Mouse (Mus musculus): Measurements from ENCODE around the gene Garem2.

The Garem2 gene

GRCm38 (mm10) chr5:30111771-30112170, 6.8 kb downstream of the Garem2 start:
- no peak for DNase-seq (ENCODE audit: low spot score in 2 of 2)

- DNase-seq (ENCODE audit: low spot score in 2 of 2) = no peak
These were observed 7.6 kb downstream of the Garem2 start for GRCm38 (mm10) chr5:30112533-30113068.

DNA sequence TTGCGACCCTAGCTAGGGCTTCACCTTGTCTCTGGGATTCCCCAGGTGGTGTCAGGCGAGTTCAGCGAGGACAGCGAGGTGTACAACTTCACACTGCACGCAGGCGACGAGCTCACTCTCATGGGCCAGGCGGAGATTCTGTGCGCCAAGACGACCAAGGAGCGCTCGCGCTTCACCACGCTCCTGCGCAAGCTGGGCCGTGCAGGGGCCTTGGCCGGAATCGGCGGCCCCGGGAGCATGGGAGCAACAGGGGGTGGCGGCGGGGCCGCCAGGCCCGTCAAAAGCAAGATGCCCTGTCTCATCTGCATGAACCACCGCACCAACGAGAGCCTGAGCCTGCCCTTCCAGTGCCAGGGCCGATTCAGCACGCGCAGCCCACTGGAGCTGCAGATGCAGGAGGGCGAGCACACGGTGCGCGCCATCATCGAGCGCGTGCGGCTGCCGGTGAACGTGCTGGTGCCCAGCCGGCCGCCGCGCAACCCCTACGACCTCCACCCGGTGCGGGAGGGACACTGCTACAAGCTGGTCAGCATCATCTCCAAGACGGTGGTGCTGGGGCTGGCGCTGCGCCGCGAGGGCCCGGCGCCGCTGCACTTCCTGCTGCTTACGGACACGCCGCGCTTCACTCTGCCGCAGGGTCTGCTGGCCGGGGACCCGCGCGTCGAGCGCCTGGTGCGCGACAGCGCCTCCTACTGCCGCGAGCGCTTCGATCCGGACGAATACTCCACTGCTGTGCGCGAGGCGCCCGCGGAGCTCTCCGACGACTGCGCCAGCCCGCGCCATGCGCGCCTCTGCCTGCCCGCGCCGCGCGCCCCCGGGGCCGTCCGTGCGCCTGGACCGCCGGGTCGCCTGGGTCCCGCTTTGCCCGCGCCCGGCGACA, 9.2 kb downstream of the Garem2 start:
- DNase-seq (ENCODE audit: low spot score in 2 of 2) = peak in 1 of 2 experiments; percentile 39

DNA sequence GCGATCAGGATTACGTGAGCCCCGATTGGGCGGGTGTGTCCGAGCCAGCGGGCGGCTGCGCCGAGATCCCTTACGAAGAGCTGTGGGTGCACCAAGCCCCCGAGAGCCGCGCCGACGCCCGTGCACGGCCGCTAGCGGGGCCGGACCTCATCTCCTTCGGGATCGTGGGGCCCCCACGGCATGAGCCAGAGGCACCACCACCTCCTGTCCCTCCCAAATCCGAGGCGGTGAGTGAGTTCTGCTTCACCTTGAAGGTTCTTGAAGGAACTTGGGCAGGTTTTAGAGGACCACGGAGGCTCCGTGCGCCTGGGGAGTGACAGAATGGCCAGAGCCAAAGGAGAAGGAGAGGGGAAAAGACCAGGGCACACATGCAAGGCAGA, 9.8 kb downstream of the Garem2 start:
- no peak for DNase-seq (ENCODE audit: low spot score in 2 of 2)

DNA sequence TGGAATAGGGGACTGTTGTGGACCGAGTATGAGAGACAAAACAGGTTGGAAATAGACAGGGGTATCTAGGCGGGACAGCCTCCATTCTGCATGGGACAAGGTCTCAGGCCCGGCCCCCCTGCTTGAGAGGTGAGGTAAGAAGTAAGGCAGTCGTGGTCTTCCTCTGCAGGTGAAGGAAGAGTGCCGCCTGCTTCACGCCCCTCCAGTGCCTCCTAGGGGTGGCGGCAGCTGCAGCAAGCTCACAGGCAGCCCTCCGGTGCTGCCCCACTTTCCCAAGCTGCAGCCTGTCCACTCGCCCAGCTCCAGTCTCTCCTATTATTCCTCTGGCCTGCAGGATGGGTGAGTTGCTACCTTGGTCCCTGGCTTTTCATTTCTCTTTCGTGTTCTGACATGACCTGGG, 10.8 kb downstream of the Garem2 start:
- DNase-seq (ENCODE audit: low spot score in 2 of 2) = no peak

DNA sequence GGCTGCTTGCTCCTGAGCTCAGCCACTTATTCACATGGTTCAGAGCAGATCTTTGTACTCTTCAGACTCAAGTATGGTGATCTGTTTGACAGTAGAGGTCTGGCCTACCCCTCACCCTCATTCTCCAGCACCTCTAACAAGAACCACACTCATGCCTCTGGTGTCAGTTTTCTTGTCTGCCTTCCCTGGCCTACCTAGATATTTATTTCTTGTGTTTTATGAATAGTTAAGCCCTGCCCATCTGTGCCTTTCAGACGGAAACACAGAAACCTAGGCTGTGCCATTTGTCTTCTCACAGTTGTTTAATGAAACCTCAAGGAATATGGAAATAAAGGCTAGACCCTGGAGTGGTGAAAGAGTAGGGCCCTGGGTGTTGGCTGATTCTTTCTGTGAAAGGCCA, 13.1 kb downstream of the Garem2 start:
- DNase-seq (ENCODE audit: low spot score in 2 of 2) = no peak

GRCm38 (mm10) chr5:30119163-30119562, 14.2 kb downstream of the Garem2 start:
- DNase-seq (ENCODE audit: low spot score in 2 of 2) = no peak

- no peak for DNase-seq (ENCODE audit: low spot score in 2 of 2)
These were observed 15.1 kb downstream of the Garem2 start for GRCm38 (mm10) chr5:30120106-30120505.

GRCm38 (mm10) chr5:30122481-30122880, 17.5 kb downstream of the Garem2 start:
- no peak for DNase-seq (ENCODE audit: low spot score in 2 of 2)

- no peak for DNase-seq (ENCODE audit: low spot score in 2 of 2)
These were observed 20.6 kb downstream of the Garem2 start for GRCm38 (mm10) chr5:30125587-30125986.

GRCm38 (mm10) chr5:30126756-30127155, 21.8 kb downstream of the Garem2 start:
- no peak for DNase-seq (ENCODE audit: low spot score in 2 of 2)

- no peak for DNase-seq (ENCODE audit: low spot score in 2 of 2)
These were observed 23.1 kb downstream of the Garem2 start for GRCm38 (mm10) chr5:30127921-30128597.

DNA sequence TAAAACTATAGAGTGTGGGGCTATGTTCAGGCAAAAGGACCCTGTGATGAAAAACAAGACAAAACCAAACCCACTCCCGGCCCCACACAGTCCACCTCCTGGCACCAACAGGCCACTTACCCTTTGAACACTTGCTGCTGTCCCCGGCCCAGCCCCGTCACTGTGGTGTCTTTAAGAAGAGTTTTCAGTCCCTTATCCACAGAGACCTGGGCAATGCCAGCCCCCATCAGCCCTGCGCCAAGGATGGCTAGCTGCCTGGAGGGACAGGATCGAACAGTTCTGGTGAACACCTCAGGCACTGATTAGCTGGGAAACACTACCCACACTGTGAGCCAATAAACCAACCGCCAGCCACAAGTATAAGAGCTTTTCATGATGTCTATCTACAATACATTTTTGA, 23.7 kb downstream of the Garem2 start:
- DNase-seq (ENCODE audit: low spot score in 2 of 2) = no peak

GRCm38 (mm10) chr5:30131246-30131645, 26.3 kb downstream of the Garem2 start:
- DNase-seq (ENCODE audit: low spot score in 2 of 2) = no peak

DNA sequence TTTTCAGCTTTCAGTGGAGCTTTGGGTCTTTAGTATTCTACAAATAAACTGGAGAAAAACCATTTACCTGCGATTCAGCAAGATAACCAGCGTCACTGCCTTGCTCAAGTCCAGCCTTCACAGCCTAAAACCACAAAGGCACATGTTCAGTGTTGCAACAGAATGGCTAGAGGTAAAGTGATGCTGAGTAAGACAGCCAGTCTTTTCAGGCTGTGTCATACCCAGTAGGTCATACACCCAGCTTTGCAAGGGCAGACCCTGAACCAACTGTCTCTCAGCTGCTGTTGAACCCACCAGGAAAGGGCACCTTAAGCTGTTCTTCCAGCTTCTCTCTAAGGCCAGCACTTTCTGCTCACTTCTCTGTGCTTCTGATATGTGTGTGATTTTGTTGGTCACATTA, 27.2 kb downstream of the Garem2 start:
- no peak for DNase-seq (ENCODE audit: low spot score in 2 of 2)

GRCm38 (mm10) chr5:30135711-30136231, 30.8 kb downstream of the Garem2 start:
- no peak for DNase-seq (ENCODE audit: low spot score in 2 of 2)

DNA sequence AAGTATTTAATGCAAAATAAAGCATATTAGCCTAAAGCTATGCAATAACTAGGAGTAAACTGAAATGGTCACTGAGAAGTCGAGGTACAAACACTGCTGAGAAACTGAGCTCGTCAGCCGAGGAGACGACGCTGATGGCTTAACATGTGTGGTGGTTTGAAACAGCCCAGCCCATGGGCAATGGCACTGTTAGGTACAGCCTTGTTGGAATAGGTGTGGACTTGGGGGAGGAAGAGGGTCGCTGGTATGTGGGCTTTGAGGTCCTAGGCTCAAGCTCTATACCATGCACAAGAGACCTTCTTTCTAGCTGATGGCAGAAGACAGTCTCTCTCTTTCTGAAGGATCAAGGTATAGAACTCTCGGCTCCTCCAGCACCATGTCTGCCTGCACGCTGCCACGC, 32.3 kb downstream of the Garem2 start:
- DNase-seq (ENCODE audit: low spot score in 2 of 2) = no peak

DNA sequence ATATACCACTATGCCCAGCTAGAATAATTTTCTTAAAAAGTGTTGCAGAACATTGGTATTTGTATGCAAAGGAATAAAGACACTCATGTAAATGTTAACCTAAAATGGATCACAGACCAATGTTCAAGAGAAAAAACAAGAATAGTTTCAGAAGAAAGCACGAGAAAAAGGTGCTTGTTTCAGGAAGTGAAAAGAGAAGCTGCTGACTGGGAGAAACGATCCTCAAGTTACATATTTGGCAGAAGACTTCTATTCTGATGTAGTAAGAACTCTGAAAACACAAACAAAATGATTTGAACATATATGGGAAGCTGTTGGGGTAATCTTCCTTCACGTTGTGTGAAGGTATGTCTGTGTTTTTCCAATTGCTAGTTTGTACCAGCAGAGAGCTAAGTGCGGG, 33.2 kb downstream of the Garem2 start:
- DNase-seq (ENCODE audit: low spot score in 2 of 2) = no peak

- DNase-seq (ENCODE audit: low spot score in 2 of 2) = no peak
These were observed 41.6 kb downstream of the Garem2 start for GRCm38 (mm10) chr5:30146526-30146925.

DNA sequence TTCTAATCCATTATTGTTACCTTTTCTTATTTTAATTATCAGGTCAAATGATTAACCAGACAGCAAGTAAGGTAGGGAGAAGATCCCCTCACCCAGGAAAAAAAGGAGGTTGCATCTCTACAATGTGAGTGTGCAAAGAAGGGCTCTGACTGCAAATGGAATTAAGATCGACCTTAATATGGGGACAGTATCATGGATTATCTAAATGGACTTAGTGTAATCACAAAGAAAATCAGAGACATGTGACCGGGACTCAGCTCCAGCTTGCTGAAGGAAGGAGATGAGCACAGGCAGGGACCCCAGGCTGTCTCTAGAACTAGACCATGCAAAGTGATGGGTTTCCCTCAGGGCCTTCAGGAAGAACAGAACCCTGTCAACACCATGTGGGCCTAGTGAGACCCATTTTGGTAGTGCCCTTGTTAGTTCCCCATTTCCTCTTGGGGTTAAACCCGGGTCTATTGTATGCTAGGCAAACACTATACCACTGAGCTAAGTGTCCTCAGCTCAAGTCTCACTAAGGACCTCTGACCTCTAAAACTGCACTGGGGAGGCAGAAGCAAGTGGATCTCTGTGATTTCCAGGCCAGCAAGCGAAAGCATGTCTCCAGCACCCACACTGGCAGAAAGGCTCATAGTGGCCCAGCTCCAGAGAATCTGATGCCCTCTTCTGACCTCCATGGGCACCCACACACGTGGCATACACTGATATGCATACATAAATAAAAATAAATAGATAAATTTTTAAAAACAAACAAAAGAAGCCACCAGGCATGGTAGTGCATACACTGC, 43.4 kb downstream of the Garem2 start:
- no peak for DNase-seq (ENCODE audit: low spot score in 2 of 2)

- no peak for DNase-seq (ENCODE audit: low spot score in 2 of 2)
These were observed 47.0 kb downstream of the Garem2 start for GRCm38 (mm10) chr5:30152007-30152406.

- DNase-seq (ENCODE audit: low spot score in 2 of 2) = no peak
These were observed 47.5 kb downstream of the Garem2 start for GRCm38 (mm10) chr5:30152413-30152812.

All from left cerebral cortex, adult 9 months (tissue).